Mouse (Mus musculus) embryonic facial prominence, embryonic 11.5 days (tissue): Measurements from ENCODE around the gene Ankdd1b. TPM values are rescaled to one million over a fixed set of nuclear protein-coding genes. Genes with fewer than 3 reads are reported as not detected.

Experiments
- ATAC-seq: fragments of 200-750 bp; cut with Nextera tagmentation; replicated peaks from 2 replicates; pipeline ENCODE4 v1.8.0; 2017; ENCODE audit warnings: low read depth; ENCODE audit not compliant: insufficient number of reproducible peaks, low FRiP score, low TSS enrichment
- DNase-seq: peaks from one replicate; pipeline ENCODE4 v3.0.0-alpha.2; 2015; ENCODE audit warnings: low spot score
- H3K27ac ChIP-seq: fragments of 300-500 bp; sonication (generic); replicated peaks from 2 replicates; pipeline ENCODE4 v1.5.1; 2014; ENCODE audit warnings: mild to moderate bottlenecking, low read depth, low read length, control low read depth
- H3K27me3 ChIP-seq: fragments of 300-500 bp; sonication (generic); 2 replicates; pipeline ENCODE4 v1.6.1; 2014; ENCODE audit warnings: mild to moderate bottlenecking, low read length, moderate library complexity, mixed read lengths; ENCODE audit not compliant: control insufficient read depth, insufficient read depth
- H3K36me3 ChIP-seq: fragments of 300-500 bp; sonication (generic); replicated peaks from 2 replicates; pipeline ENCODE4 v1.6.1; 2014; ENCODE audit warnings: low read depth, mild to moderate bottlenecking, low read length, moderate library complexity, mixed read lengths; ENCODE audit not compliant: control insufficient read depth, insufficient read depth
- H3K4me1 ChIP-seq: fragments of 300-500 bp; sonication (generic); 2 replicates; pipeline ENCODE4 v1.6.1; 2014; ENCODE audit warnings: low read length, mixed read lengths; ENCODE audit not compliant: control insufficient read depth, insufficient read depth
- H3K4me2 ChIP-seq: fragments of 300-500 bp; sonication (generic); 2 replicates; pipeline ENCODE4 v1.6.1; 2014; ENCODE audit warnings: low read depth, mild to moderate bottlenecking, control low read depth, low read length, moderate library complexity
- H3K4me3 ChIP-seq: fragments of 300-500 bp; sonication (generic); 2 replicates; pipeline ENCODE4 v1.5.1; 2014; ENCODE audit warnings: low read depth, low read length, control low read depth
- H3K9ac ChIP-seq: fragments of 300-500 bp; sonication (generic); replicated peaks from 2 replicates; pipeline ENCODE4 v1.6.1; 2014; ENCODE audit warnings: mild to moderate bottlenecking, control low read depth, low read length
- H3K9me3 ChIP-seq: fragments of 300-500 bp; sonication (generic); replicated peaks from 2 replicates; pipeline ENCODE4 v1.6.1; 2016; ENCODE audit warnings: mild to moderate bottlenecking, low read length, inconsistent platforms, mixed read lengths; ENCODE audit not compliant: control insufficient read depth
- WGBS: fragments of 180-500 bp; shearing (Covaris S2); extraction: QIAGEN DNeasy Blood & Tissue Kit; methylation state at CpG from one replicate; pipeline ENCODE4 v1.1.7; 2014; 5-methylcytosine and 5-hydroxymethylcytosine counted together
- polyA plus RNA-seq: library from polyadenylated mRNA; unstranded; fragments of >200 nt; fragmentation: Nextera tagmentation; extraction: Ambion mirVana; gene quantifications from 2 replicates; pipeline ENCODE4 v1.2.1, GENCODE M21; 2014

Gene Ankdd1b
- polyA plus RNA-seq: 0.25 TPM in 1 of 2 replicates, not detected in the other

DNA sequence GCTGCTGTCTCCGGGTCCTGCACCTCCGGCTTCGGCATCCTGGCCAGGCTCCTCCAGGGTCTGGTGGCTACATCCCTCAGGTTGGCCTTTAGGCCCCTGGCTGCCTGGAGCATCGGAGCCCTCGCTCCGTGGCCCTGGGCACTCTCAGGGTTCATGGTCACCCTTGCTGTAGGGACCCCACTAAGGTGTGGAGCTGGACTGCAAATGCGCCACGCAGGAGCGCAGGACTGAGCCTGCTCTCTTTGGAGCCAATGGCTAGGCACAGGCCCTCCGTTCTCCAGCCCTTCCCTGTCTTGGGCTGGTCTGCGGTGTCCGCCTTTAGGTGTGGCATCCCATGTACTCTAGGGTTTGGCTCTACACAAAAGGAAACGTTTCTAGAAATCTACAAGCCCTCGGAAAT is at the start of gene Ankdd1b:
TSS of gene Ankdd1b (minus strand) at position 242 of the 400 bp plus-strand sequence.
- Histone ChIP-seq H3K27me3 (no peaks in the 10 kb centered on the region), H3K4me1 (no peaks in the 10 kb centered on the region), H3K9ac (no peak within 1 kb of the TSS), H3K36me3 (no peaks in the 10 kb centered on the region), H3K27ac (no peak within 1 kb of the TSS), H3K9me3 (no peaks in the 10 kb centered on the region), H3K4me3 (no peak within 1 kb of the TSS), H3K4me2 (no peak within 1 kb of the TSS)
- WGBS: 90% methylated on average over 14 of the region's 14 CpGs
- DNase-seq: no peak
- ATAC-seq: no peak

DNA sequence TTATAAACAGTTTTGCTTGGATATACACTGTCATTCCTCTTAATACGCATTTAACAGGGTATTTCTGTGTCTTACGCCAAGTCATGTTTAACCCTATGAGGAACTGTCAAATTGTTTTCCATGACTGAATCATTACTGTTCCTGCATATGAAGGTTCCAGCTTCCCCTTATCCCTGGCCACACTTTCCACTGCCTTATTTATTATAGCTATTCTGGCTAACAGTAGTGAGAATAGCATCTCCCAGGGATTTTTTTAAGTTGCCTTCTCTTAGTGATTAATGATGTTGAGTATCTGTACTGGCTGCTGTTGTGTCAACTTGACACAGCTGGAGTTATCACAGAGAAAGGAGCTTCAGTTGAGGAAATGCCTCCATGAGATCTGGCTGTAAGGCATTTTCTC is 46.3 kb upstream of the Ankdd1b start:
- H3K9me3 ChIP-seq: no peaks in the 10 kb centered on the region
- no peak overlapping the region for H3K4me2 ChIP-seq
- no peaks in the 10 kb centered on the region for H3K4me1 ChIP-seq
- no peaks in the 10 kb centered on the region for H3K27me3 ChIP-seq
- DNase-seq: no peak
- 99% methylated on average over 2 of the region's 2 CpGs for WGBS
- no peak overlapping the region for H3K27ac ChIP-seq
- no peak overlapping the region for H3K4me3 ChIP-seq
- ATAC-seq: no peak
- no peaks in the 10 kb centered on the region for H3K36me3 ChIP-seq
- no peak overlapping the region for H3K9ac ChIP-seq

DNA sequence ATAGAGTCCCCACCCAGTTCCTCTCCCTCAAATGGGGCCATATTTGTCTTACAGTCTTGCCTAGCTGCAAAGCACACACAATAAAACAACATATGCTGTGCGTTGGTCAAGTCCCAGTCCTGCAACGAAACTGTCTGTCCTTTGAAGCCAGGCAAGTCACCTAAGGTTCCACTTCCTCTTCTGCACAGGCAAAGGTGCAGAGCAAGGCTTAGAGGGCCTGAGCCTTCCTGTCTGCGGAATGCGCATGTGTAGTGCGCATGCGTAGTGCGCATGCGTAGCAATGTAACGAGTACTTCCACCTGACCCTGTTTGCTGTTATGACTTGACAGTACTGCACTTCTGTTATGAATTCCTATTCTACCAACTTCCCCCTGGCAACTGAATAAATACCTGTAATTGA is 45.3 kb upstream of the Ankdd1b start:
- WGBS: 95% methylated on average over 9 of the region's 9 CpGs
- Histone ChIP-seq H3K9ac (no peak overlapping the region), H3K4me3 (no peak overlapping the region), H3K27ac (no peak overlapping the region), H3K36me3 (no peaks in the 10 kb centered on the region), H3K4me2 (no peak overlapping the region), H3K9me3 (no peaks in the 10 kb centered on the region), H3K4me1 (no peaks in the 10 kb centered on the region), H3K27me3 (no peaks in the 10 kb centered on the region)
- ATAC-seq: no peak
- DNase-seq: no peak

DNA sequence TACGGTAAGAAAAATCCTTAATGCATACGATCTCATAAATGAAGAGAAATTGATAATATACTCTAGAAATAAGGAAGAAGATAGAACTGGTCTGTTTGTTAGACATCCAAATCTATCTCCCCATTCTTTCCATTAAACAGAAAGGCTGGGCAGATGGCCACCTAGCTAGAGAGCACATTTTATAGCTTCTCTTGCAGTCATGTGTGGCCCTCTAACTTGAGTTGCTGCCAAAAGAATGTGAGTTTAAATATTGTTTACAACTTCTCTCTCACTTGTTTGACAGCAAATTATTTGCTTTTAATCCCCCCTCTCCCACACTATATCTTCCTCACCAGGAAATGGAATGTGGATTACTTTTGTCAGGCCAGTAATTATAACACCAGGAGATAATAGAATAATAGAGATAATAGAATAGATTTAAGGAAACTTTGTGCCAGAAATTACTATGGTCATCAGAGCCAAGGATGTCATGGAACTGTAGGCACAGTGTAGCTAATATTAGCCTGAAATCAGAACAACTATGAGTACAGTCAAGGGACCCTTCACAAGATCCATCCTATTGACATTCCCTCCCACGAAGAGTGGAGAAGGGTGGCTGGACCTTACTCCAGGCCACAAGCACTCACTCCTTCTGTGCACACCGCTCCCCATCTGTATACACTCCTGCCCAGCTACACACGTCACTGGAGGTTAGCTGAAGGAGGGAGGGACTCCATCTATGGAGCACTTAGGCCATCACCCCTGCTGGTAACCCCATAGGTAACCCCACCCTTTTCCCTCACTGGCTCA is 43.4 kb upstream of the Ankdd1b start:
- no peaks in the 10 kb centered on the region for H3K36me3 ChIP-seq
- 87% methylated on average over 5 of the region's 5 CpGs for WGBS
- no peaks in the 10 kb centered on the region for H3K4me1 ChIP-seq
- no peak overlapping the region for H3K4me2 ChIP-seq
- no peaks in the 10 kb centered on the region for H3K27me3 ChIP-seq
- DNase-seq (no peak), ATAC-seq (no peak)
- H3K9ac ChIP-seq: no peak overlapping the region
- H3K9me3 ChIP-seq: no peaks in the 10 kb centered on the region
- no peak overlapping the region for H3K4me3 ChIP-seq
- no peak overlapping the region for H3K27ac ChIP-seq

DNA sequence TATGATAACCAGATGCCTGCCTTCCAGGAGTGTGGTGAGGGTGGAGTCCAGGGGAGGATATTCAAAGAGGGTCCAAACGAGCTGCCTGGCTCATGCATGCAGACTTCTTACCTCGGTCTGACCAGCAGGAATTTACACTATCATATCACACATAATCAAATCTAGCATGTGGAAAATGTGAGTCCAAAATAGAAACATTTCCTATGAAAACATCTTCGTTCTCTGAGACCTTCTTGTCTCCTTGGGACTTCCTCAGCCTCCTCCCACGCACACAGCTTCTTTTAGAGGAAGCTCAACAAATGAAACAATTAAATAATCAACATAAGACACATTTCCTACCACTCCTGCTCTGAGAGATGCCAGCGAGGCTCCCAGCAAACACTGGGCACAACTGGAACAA is 40.9 kb upstream of the Ankdd1b start:
- 72% methylated on average over 5 of the region's 5 CpGs for WGBS
- ATAC-seq: no peak
- no peaks in the 10 kb centered on the region for H3K27me3 ChIP-seq

DNA sequence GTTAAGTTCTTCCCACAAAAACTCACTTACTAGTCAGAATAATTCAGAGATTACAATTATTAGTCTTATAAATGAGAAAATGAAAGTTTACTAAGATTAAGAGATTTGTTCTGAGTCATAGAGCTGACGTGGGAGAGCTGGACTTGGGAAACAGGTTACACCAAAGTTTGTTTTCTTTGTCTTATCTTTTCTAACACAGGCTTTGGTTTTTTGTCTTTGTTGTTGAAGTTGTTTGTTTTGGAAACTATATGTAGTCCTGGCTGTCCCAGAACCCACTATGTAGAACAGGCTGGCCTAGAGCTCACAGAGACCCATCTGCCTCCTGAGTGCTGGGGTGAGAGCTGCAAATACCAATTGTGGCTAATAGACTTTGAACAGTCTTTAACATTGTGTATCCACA is 40.3 kb upstream of the Ankdd1b start:
- DNase-seq (no peak), ATAC-seq (no peak)
- Histone ChIP-seq H3K36me3 (no peaks in the 10 kb centered on the region), H3K4me3 (no peak overlapping the region), H3K9ac (no peak overlapping the region), H3K9me3 (no peaks in the 10 kb centered on the region), H3K27me3 (no peaks in the 10 kb centered on the region), H3K4me1 (no peaks in the 10 kb centered on the region), H3K27ac (no peak overlapping the region), H3K4me2 (no peak overlapping the region)
- WGBS: 78% methylated on average over 1 of the region's 1 CpGs

More for the DNA sequence above, 40.9 kb upstream of the Ankdd1b start:
- Histone ChIP-seq H3K9me3 (no peaks in the 10 kb centered on the region), H3K36me3 (no peaks in the 10 kb centered on the region), H3K27ac (no peak overlapping the region), H3K4me2 (no peak overlapping the region), H3K4me3 (no peak overlapping the region), H3K4me1 (no peaks in the 10 kb centered on the region), H3K9ac (no peak overlapping the region)
- no peak for DNase-seq

DNA sequence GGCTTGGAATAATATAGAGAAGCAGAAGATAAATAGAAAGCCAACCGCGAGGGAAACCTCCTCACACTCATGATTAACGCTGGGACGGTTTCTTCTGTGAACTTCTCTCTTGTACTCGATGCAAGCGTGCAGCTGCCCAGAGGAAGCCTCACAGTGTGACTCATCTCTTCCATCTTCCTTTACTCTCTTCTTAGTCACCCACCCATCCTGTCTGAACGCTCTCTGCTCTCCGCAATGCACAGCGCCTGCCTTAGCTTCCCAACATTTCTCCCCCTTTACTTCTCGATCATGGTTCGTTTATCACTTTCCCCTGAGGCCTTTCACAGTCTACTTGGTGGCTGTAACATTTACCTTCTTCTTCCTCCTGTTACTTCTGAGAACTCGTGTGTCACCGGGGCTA is 39.6 kb upstream of the Ankdd1b start:
- WGBS: 80% methylated on average over 13 of the region's 13 CpGs
- H3K27me3 ChIP-seq: no peaks in the 10 kb centered on the region
- no peak overlapping the region for H3K27ac ChIP-seq
- no peak for DNase-seq
- no peaks in the 10 kb centered on the region for H3K4me1 ChIP-seq
- no peak overlapping the region for H3K4me3 ChIP-seq
- H3K4me2 ChIP-seq: no peak overlapping the region
- no peaks in the 10 kb centered on the region for H3K9me3 ChIP-seq
- H3K9ac ChIP-seq: no peak overlapping the region
- ATAC-seq: no peak
- no peaks in the 10 kb centered on the region for H3K36me3 ChIP-seq

DNA sequence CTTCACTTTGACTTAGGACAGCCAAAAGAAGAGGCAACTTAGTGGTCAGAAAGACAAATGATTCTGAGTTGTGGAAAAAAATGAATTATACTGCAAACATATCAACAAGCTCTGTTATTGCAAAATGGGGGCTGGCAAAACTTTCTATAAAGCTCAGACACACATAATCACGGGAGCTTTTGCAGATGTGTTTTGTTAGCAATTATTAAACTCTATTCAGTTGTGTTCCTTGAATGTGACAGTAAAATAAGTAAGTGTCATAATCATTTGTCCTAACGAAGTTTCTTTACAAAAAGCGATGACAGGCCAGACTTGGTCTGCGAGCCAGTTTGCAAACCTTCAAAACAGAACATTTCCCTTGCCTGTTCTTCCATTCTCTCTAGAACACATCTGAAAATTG is 36.5 kb upstream of the Ankdd1b start:
- H3K9ac ChIP-seq: no peak overlapping the region
- no peak overlapping the region for H3K27ac ChIP-seq
- WGBS: 89% methylated on average over 4 of the region's 4 CpGs
- H3K4me1 ChIP-seq: no peaks in the 10 kb centered on the region
- DNase-seq: no peak
- no peak for ATAC-seq
- H3K4me3 ChIP-seq: no peak overlapping the region
- H3K27me3 ChIP-seq: no peaks in the 10 kb centered on the region
- no peak overlapping the region for H3K4me2 ChIP-seq
- H3K36me3 ChIP-seq: no peaks in the 10 kb centered on the region
- H3K9me3 ChIP-seq: no peaks in the 10 kb centered on the region
